20 mouse cellular contexts compared by ENCODE assay signal in the genomic region with DNA sequence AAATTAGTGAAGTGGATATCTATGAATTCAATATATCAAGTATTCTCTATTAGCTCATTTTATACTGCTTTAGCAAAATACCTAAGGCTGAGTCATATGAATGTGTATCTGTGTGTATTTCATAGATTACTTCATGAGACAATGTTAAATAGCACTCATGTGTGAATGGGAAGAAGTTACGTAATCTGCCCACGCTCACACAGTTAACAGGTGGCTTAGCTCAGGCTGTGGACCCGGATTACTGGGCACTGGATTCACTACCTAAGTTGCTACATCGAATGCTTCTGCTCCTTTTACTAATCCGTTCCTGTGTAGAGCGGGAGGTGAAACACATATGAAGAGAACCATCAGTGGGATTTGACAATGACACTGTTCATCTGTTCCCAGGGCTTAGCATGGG.
"Had no signal": no experiment of that assay in that cellular context is flagged by ENCODE, and none has a peak within 500 bp of the region (broad histone marks: within the 10 kb centered on the region; RNA-seq: fewer than 3 reads in every experiment).

No protein-coding gene starts in this region.

- DNase-seq: kidney, adult 18-20 months; kidney, postnatal 25 days; layer of hippocampus, postnatal 36 days; liver, embryonic 13.5 days; lung, embryonic 14.5 days; lung, postnatal 14 days; retina, postnatal 1 day; right cerebral cortex, postnatal 25 days; spleen, adult 18-20 months; thymus, postnatal 25 days had no signal

- H3K27ac ChIP-seq: kidney, postnatal 0 days; layer of hippocampus, adult 2 months; left cerebral cortex, adult 2 months; liver, embryonic 13.5 days; midbrain, embryonic 10.5 days; midbrain, embryonic 13.5 days; neural tube, embryonic 13.5 days; stomach, embryonic 15.5 days had no signal

- H3K4me1 ChIP-seq: midbrain, embryonic 10.5 days; midbrain, embryonic 13.5 days; neural tube, embryonic 13.5 days; stomach, embryonic 15.5 days had no signal

- H3K4me2 ChIP-seq: liver, embryonic 13.5 days; lung, embryonic 14.5 days; midbrain, embryonic 13.5 days; neural tube, embryonic 13.5 days; stomach, embryonic 15.5 days had no signal

- H3K9ac ChIP-seq: liver, embryonic 13.5 days; lung, embryonic 14.5 days; midbrain, embryonic 13.5 days; neural tube, embryonic 13.5 days; stomach, embryonic 15.5 days had no signal

- H3K4me3 ChIP-seq: layer of hippocampus, adult 2 months; left cerebral cortex, adult 2 months; liver, embryonic 13.5 days; megakaryocyte, embryonic 14.5 days; midbrain, embryonic 10.5 days; midbrain, embryonic 13.5 days; myocyte; neural tube, embryonic 13.5 days; stomach, embryonic 15.5 days had no signal

- ATAC-seq: midbrain, embryonic 13.5 days; midbrain, embryonic 16.5 days had no signal

- H3K27me3 ChIP-seq: liver, embryonic 13.5 days; midbrain, embryonic 13.5 days; neural tube, embryonic 13.5 days; stomach, embryonic 15.5 days had no signal

- H3K9me3 ChIP-seq: liver, embryonic 13.5 days; midbrain, embryonic 10.5 days; midbrain, embryonic 13.5 days; neural tube, embryonic 13.5 days; stomach, embryonic 15.5 days had no signal

- H3K36me3 ChIP-seq: liver, embryonic 13.5 days; midbrain, embryonic 10.5 days; midbrain, embryonic 13.5 days; neural tube, embryonic 13.5 days; stomach, embryonic 15.5 days had no signal
